Mouse (Mus musculus) regulatory T cell (primary cell): ENCODE measurements around the gene Wdr60.

ENCODE experiments used
- in situ Hi-C: fragments of 300-600 bp; cut with MboI, MseI; formaldehyde crosslinking; loops from one replicate; pipeline ENCODE4 v1.15.1; 2025; ENCODE audit warnings: high pct_unique_total_duplicates

Wdr60 gene

DNA sequence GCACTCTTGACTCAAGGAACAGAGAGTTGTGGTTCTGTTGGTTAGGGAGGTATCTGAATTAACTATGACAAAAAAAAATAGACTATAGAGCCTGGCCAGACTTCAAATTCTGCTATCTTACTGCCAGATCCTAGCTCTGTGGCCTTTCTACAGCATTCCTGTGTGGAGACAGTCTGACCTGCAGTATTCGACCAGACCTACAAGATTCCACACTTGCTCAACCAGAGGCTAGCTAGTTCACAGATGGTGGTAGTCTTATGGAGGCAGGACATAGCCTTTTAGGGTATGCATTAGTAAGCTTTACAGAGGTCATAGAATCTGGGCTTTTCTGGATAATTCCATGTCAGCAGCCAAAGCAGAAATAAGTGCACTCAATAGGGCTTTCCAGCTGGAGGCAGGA is 7.7 kb upstream of the Wdr60 start:
- in situ Hi-C loops: no loop called here

DNA sequence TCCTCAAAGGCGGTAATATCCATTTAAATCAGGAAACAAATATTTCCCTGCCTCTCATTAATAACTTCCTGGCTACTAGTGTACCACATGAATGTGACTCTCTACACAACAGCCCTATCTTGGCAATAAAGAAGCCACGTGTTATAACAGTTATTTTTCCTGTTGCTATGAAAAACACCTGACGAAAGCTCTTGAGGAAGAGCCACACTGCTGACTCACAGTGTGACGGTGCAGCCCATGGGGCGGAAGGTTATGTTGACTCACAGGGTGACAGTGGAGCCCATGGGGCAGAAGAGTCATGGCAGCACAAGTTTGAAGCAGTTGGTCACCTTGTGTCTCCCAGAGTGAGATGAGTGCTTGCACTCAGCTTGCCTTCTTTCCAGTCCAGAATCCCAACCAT is 6.6 kb upstream of the Wdr60 start:
- in situ Hi-C loops: no loop called here

DNA sequence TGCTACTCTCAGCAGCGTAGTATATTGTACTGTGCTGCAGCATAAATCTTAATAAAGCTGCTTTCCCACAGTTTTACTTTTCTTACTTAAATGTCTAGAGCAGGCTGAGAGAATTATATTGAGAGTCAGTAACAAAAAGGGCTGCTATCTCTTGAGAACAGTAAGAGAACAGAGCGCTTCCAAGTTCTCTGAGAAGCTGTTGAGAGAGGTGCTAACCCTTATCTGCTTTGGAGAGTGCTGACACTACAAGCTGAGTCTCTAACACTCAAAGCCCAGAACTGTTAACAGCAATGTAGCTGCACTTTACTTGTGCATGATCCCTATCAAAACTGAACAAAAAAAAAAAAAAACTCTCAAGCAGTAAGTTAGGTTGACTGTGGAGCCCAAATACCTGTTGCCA is 2.5 kb upstream of the Wdr60 start:
- in situ Hi-C loops: no loop called here

DNA sequence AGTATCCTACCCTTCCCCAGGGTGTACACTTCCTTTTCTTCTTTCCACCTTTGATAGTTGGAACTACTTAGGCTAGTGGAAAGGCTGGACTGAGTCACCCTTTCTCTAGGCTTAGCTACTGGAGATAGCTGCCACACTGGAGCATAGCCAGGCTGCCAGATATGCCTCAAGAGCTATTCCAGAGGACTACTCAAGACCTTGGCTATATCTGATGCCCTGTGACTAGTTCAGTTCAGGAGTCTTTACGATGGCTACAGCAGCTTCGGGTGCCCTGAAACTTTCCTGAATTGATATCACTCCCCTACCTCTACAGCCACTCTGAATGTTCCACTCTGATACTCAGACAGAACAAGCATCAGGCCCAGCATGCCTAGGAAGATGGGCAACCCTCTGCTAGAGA is 1.9 kb upstream of the Wdr60 start:
- in situ Hi-C loops: no loop called here

DNA sequence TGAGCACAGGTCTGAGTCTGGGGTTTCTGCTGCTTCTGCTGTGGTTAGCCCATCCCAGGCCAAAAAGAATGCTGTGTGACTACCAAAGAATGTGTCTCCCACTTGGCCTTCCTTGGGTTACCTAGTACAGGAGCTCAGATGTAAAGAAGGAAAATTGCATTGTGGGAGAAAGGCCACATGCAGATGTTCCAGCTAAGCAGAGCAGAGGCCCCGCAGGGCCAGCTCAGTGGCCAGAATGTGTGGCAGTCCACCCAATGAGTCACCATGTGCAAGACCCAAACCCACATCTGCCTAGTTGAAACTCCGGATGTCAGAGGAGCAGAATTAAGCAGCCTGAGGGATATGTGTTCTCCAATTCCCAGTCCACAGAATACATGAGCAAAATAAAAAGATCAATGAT is 4.5 kb downstream of the Wdr60 start:
- in situ Hi-C loops: no loop called here

DNA sequence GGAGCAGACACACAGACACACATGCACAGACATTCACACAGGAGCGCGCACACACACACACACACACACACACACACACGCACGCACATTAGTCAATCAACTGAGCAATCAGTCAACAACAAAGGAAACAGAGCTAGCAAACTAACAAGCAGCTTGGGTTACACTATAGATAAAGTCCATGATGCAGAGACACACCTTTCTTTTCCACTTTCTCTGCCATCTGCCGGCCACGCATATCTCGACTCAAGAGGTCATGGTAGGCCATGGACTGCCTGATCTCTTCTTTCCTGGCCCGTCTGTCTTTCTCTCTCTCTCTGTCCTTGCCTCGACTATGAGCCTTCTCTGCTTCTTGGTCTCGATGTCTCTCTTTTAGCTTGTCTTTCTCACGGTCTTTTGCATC is 7.2 kb downstream of the Wdr60 start:
- in situ Hi-C loops: no loop called here

DNA sequence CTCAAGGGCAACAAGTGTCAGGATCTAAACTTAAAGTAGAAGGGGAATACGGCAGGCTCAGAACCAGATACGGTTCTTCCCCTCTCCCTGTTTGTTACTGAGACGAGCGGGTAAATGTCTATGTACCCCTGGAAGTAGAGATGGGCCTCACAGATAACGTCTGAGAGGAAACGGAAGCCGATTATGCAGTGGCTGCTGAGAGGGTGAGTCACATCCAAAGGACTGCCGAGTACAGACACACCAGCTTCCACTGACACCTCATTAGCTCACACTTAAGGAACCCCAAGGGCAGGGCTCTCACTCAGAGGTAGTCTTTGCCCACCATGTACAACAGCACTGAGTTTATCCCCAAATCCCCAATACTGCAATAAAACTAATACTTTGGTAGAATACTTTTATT is 8.2 kb downstream of the Wdr60 start:
- in situ Hi-C loops: no loop called here

DNA sequence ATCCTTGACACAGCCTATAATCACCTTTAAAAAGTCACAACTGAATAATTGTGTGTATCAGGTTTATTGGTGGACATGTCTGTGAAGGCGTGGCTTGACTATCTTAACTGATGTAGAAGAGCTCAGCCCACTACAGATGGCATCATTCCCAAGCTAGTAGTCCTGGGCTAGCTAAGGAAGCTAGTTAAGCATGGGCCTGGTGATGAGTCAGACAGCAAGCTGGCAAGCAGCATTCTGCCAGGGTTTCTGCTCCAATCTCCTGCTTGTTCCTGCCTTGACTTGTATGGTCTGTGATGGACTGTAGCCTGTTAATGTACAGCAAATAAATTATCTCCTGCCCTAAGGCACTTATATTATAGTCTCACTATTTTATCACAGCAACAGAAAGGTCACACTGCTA is 18.2 kb downstream of the Wdr60 start:
- in situ Hi-C loops: no loop called here

DNA sequence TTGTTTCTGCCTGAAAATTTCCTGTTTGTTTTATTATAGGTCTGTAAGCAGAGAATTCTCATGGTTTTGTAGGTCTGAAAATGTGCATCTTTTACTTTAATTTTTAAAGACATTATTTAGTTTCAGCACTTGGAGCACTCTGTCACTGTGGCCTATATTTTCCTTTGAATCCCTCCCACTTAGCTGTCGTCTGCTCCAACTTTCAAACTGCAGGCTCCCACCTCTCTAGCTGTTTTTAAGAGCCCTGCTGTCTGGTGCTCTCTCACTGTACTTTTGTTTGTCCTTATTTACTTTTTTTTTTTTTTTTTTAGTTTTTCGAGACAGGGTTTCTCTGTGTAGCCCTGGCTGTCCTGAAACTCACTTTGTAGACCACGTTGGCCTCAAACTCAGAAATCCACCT is 24.0 kb downstream of the Wdr60 start:
- in situ Hi-C loops: no loop called here

DNA sequence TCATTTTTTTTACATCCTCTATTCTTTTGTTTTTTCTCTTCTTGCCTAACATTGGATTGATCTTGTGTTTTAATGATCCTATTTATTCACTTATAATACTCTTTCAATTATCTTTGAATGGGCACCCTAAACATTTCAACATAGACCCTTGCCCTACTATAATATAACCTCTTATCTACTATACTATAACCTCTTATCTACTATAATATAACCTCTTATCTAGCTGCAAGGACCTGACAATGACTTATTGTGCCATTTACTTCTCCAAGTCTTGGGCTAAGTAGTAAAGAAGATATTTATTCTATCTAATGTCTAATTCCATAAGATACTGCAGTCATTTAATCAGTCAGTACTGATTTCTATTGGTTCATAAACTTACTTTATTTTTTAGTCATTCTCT is 24.5 kb downstream of the Wdr60 start:
- in situ Hi-C loops: no loop called here

DNA sequence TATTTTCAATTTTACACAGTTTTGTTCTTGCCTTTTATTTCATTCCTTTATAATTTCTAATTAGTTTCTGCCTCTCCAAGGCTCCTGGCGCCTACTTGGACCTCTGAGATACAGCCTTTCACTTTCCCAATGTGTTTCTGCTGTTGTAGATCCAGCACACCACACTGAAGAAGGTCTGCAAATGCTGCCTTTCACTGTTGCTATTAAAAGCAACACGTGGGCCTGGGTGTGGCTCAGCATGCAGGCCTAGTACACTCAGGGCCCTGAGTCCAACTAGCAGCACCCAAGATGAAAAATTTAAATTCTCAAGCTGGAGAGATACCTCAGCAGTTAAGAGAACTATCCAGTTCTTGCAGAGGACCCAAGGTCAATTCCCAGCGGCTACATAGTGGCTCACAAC is 26.2 kb downstream of the Wdr60 start:
- in situ Hi-C loops: no loop called here

DNA sequence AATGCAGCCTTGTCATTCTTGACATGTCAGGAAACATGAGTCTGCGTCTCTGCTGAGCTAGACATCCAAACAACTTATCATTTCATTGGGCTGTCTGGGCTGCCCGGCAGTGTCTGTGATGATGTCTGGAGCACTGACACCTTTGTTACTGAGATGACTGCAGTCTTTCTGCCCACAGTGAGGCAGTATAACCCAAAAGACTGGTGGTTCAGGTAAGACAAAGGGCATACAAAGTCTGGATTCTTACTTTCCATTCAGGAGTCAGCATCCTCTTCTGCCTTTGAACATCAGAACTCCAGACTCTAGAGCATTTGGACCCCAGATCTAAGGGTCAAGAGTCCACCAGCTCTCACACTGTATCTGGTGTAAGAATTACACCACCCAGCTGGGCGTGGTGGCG is 27.5 kb downstream of the Wdr60 start:
- in situ Hi-C loops: no loop called here

DNA sequence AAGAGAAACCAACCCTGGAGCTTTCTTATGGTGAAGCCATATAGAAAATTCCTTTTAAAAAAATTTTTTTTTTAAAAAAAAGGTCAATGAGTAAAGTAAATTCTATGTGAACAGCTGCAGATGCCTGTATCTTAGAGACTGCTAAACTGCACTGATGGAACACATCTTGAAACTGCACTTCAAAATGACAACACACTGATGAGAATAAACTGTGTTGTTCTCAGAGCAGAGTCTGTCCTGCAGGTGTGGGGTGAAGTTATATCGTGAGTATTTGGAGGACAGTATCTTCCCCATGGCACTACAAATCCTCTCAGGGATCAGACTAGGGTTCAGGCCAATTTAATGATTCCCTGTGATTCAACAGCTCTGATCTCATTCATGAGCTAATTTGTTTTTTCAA is 30.8 kb downstream of the Wdr60 start:
- in situ Hi-C loops: no loop called here

DNA sequence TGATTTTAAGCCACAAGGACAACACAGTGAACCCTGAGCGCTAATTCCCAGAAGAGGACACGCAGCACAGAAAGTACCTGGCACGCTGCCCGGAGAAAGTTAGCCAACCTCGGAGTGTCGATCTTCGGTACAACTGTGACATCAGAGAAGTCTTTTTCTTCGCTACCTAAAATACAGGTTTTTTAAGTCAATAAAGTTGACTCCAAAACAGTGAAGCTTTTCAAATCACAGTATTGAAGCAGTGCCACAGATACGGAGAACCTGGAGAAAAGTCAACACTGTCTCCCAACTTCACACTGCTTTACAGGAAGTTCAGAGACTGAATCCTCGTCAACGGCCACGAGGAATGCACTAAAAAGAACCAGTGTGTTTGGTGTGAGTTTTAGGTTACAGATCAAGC is 31.2 kb downstream of the Wdr60 start:
- in situ Hi-C loops: no loop called here

DNA sequence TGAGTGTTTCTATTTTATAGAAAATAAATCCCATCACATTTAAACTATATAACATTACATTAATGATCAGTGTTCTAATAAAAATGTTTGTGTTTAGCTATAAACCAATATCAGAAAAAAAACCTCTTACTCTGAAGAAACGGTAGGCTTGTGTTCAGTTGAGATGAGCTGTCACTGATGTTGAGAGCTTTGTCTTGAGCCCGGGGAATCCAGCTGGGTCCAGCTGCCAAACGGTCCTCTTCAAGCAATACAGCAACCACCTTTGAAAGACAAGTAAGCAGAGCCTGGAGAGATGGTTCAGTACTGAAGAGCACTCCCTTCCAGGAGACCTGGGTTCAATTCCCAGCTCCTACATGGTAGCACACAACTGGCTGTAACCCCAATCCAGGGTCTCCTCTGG is 33.4 kb downstream of the Wdr60 start:
- in situ Hi-C loops: no loop called here

DNA sequence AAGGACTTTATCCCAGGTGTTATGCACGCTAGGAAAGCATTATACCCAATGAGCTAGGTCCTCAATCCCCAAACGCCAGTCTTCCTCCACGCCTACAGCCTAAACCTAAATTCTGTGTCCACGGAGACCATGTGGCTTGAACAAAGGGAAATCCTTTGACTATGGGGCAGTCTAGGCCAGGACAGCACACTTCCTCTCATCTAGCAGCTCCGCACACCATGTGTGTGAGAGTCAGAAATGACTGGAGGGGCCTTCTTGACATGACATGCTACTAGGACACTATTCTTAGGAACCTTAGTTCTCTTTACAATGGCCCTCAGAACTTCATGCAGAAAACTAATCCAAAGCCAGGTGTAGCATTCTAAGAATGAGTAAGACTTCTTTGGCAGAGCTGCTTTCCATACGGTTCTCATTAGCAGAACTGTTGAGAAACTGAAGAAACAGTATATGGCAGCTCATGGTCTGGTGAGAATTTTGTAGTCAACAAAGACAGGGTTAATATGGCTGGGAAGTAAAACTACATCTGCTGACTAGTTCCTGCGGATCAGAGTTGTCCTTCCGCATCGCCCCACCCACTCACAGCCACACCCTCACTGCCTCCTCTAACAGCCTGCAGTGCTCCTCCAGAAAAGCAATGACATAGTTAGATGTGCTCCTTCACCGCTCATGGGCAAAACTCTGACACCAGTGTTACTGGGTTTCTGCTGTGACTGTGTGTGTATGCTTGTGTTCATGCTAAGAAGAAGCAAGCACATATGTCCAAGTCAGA is 36.3 kb downstream of the Wdr60 start:
- in situ Hi-C loops: no loop called here

DNA sequence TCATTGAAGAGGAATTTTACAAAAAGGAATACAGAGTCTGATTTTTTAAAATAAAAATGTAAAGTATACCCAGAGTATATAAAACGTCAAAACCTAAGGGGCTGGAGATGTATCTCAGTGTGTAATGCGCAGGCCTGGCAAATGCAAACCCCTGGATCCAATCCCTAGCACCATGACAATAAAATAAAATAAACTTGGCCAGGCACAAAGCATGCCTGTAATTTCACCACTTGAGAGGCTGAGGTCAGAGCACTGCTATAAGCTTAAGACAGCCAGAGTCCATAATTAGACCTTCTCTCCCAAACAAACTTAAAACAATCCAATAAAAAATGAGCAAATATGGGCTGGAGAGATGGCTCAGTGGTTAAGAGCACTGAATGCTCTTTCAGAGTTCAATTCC is 39.7 kb downstream of the Wdr60 start:
- in situ Hi-C loops: no loop called here

DNA sequence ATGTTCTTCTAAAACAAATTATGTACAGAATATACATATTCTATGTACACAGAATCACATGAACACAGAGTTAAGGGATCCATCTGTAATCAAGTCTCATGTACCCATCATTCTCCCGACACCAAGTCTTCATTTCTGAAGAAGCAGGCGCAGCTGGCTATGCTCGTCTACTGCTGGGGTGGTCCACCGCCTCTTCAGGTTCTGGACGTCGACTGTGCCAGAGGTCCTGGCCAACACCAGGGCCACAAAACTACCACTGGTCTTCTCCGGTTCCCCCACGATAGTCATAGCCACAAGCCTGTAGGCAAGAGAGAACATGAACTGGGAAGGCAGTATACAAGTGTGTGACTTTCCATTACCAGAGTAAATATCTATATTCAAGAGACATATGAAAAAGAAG is 55.3 kb downstream of the Wdr60 start:
- in situ Hi-C loops: loop anchor here (5.0 kb wide), 1 partner anchor 75 kb away; no protein-coding TSS in a partner anchor

DNA sequence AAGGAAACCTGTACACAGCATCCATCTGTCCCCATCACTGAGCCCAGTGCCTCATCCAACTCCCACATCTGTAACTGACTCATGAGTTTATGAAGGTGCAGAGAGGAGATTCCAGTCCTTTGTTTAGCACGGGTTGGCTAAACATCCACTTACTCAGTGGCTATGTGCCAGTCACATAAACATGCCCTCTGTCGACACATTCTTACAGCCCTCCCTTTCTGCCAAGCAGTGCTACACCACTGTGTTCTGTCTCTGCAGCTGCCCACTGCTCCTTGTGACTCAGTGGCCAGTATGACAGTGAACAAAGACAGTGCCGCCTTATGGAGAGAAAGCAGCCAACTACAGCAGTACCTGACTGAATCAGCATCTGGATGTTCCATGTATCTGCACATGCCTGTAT is 57.1 kb downstream of the Wdr60 start:
- in situ Hi-C loops: loop anchor here (5.0 kb wide), 1 partner anchor 73 kb away; no protein-coding TSS in a partner anchor

DNA sequence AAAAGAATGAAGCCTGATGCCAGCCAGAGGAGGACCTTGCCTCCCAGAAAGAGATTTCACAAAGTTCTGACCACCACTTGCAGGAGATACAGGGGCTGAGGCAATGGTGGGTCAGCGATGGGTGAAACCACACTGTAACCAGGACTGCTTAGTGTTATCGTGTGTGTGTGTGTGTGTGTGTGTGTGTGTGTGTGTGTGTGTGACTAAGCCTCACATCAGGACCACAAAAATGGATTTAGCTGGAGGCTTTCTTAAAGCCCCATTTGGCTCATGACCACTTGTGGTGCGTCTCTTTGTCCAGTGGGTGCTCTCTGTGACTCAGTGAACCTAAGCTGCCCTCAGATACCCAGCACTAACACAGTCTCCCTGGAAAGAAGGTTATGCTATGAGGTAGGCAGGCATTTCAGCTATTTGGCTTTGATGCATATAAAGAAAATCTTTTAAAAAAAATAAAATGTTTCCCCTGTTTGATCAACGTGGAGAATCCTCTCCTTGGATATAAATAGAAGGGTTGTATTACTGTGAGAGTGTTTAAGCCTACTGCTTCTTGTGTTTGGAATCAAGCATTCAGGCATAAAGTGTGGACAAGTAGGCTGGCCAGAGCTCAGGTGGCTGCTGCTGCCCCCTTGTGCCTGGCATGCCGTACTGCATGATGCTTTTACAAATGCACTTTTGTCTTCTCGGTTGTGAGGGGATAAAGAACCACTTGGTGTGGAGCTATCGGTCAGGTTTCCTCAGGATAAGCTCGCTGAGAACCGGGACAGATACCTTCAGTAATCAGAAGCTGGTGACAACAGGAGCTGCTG is 60.4 kb downstream of the Wdr60 start:
- in situ Hi-C loops: loop anchor here (5.0 kb wide), 1 partner anchor 150 kb away; no protein-coding TSS in a partner anchor

DNA sequence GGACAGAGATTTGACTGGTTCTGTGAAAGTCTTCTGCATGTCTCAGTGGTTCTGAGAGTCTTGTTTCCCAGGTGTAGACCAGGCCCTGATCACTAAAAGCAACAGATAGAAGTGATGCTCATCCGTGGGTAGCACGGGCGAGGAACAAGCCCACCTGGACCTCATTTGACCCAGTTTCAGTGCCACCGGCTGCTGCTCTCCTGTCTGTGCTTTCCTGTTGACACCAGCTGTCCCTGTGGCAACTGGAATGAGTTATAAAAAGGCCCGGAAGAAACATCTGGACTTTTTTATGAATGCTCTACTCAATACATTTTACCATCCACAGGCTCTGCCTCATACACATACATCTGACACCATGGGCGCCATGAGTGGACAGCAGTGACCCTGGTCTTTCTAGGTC is 64.0 kb downstream of the Wdr60 start:
- in situ Hi-C loops: loop anchor here (25.0 kb wide), 1 partner anchor 1089 kb away; no protein-coding TSS in a partner anchor

DNA sequence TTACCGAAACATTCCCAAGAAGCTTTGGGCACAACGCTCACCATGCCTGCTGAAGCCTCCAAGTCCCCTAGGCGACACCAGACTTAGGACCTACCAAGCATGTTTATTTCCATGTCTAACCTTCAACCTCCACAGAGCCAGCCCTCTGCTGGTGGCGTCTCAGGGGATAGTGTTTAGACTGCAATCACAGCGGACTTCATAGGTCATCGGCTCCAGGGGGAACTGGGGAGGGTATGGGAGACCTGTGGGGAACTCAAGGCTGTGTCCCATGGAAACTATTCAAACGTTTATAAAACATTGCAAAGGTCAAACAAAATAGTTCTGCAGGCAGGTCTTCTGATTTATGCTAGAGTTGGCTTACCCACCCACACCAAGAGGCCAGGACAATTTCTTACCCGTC is 66.6 kb downstream of the Wdr60 start:
- in situ Hi-C loops: loop anchor here (25.0 kb wide), 1 partner anchor 1091 kb away; no protein-coding TSS in a partner anchor

DNA sequence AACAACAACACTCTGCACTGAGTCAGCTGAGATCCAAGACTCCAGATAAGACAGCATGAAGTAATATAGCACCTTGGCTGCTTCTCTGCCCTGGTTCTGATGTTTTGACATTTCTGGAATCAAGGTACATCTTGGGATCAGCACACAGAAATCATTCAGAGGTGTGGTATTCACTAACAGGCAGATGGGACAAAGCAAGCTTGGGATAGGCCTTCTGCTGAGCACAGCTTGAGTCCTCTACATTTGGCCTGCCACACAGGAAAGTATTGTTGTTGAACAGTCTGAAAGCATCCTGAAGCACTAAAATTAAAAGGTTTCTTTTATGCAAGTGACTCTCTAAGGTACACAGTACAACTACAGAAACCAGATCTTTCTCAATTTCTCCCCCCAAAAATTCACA is 68.2 kb downstream of the Wdr60 start:
- in situ Hi-C loops: loop anchor here (25.0 kb wide), 1 partner anchor 1093 kb away; no protein-coding TSS in a partner anchor
